Mouse (Mus musculus): ENCODE results near the gene Cldn34c2. TPM values are rescaled to one million over a fixed set of nuclear protein-coding genes. Genes with fewer than 3 reads are reported as not detected.
"Not testable (repeated sequence)": the region's sequence is repeated elsewhere in the genome, so short reads cannot be mapped to it uniquely, and the experiment has no call there.

The Cldn34c2 gene
- polyA plus RNA-seq (2014; fragmentation: Nextera tagmentation; extraction: Ambion mirVana) = not detected in 2 replicates

DNA sequence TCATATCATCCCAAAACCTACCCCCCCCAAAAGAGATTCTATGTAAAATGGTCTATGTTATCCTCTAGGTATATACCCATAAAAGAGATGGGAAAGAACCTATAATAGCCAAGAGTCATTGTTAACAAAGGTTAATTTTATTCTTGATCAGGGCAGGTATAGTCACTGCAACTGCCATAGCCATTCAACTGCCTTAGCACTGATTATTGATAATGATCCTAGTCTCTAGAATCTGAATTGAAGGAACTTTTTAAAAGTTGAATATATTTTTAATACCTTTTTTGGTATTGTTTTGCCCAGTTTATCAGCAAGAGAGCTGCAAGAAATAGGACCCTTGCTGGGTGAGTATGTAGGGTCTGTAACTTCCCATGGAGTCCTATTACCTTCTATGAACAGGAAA lies at the start of gene Cldn34c2:
Gene Cldn34c2 (plus strand): TSS at position 301 of the 400 bp plus-strand sequence.
- not testable (repeated sequence) for ATAC-seq (ENCODE audit: low FRiP score, low TSS enrichment); DNase-seq; H3K9ac ChIP-seq (replicated peaks; ENCODE audit: low read length); H3K4me1 ChIP-seq (ENCODE audit: control insufficient read depth, insufficient read depth, low read length); H3K27ac ChIP-seq (replicated peaks; ENCODE audit: low read depth, low read length); H3K4me3 ChIP-seq (replicated peaks; ENCODE audit: low read depth, low read length); H3K9me3 ChIP-seq (ENCODE audit: control insufficient read depth, low read length); H3K4me2 ChIP-seq (ENCODE audit: low read length); H3K27me3 ChIP-seq (ENCODE audit: control insufficient read depth, insufficient read depth, low read length); H3K36me3 ChIP-seq (ENCODE audit: control insufficient read depth, insufficient read depth, low read length)

DNA sequence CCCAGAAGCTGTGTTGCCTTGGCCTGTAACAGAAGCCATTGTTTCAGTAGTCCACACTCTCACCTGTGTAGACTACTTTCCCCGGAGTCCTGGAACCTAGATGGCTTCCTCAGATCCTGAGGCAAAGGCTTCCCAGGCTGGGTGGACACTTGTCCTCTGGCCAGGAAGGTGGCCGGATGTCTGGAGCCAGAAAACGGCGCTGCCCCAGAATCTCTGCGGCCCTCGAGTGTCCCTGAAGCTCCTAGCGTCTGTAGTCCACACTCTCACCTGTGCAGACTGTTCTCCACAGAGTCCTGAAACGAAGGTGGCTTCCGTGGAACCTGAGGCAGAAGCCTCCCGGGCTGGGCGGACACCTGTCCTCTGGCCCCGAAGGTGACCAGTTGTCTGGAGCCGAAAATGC lies 30.1 kb upstream of the Cldn34c2 start:
- 91% methylated on average over 13 of the region's 13 CpGs for WGBS
- H3K4me1 ChIP-seq (ENCODE audit: control insufficient read depth, insufficient read depth, low read length); H3K36me3 ChIP-seq (ENCODE audit: control insufficient read depth, insufficient read depth, low read length); H3K27me3 ChIP-seq (ENCODE audit: control insufficient read depth, insufficient read depth, low read length); ATAC-seq (ENCODE audit: low FRiP score, low TSS enrichment); H3K4me3 ChIP-seq (replicated peaks; ENCODE audit: low read depth, low read length); H3K9me3 ChIP-seq (ENCODE audit: control insufficient read depth, low read length); DNase-seq; H3K4me2 ChIP-seq (ENCODE audit: low read length); H3K27ac ChIP-seq (replicated peaks; ENCODE audit: low read depth, low read length); H3K9ac ChIP-seq (replicated peaks; ENCODE audit: low read length): not testable (repeated sequence)

DNA sequence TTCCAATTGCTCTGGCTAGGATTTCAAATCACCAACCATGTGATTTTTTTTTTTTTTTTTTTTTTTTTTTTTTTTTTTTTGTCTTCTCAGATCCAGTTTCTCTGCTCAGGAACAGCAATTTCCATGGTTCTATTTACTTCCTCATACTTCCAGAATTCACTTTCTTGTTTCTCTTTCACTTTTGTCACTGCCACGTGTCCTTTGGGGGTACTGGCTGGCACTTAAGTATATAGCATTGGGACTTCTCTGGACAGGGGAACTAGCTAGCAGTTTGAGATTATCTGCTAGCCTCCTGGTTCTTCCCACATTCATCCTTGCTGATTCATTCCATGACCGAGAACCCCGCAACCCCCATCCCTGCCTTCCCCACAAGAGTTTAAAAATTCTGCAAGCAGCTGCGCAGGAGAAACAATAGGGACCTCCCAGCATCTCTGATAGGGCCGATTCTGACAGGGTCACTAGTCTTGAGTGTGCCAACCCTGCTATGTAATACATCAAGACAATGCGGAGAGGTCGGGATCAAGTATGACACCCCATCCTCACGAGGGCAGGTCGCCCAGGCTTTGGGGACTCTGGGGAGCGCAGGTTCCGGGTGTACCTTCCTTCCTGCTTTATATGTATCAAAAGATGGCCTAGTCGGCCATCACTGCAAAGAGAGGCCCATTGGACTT lies 30.8 kb downstream of the Cldn34c2 start:
- ATAC-seq (ENCODE audit: low FRiP score, low TSS enrichment) = peak; percentile 58; the same call in 1 of the 2 replicates

More for the DNA sequence above, 30.8 kb downstream of the Cldn34c2 start:
- not testable (repeated sequence) for H3K9ac ChIP-seq (replicated peaks; ENCODE audit: low read length); H3K36me3 ChIP-seq (ENCODE audit: control insufficient read depth, insufficient read depth, low read length); H3K4me3 ChIP-seq (replicated peaks; ENCODE audit: low read depth, low read length); H3K4me1 ChIP-seq (ENCODE audit: control insufficient read depth, insufficient read depth, low read length); H3K4me2 ChIP-seq (ENCODE audit: low read length); H3K27me3 ChIP-seq (ENCODE audit: control insufficient read depth, insufficient read depth, low read length); H3K9me3 ChIP-seq (ENCODE audit: control insufficient read depth, low read length); DNase-seq; H3K27ac ChIP-seq (replicated peaks; ENCODE audit: low read depth, low read length)
- WGBS = 91% methylated on average over 7 of the region's 12 CpGs

Other genes with a start within 250 kb of the Cldn34c2 start
- not detected in 2 replicates for gene Gm17467, start 123.1 kb downstream of the Cldn34c2 start, polyA plus RNA-seq (2014; fragmentation: Nextera tagmentation; extraction: Ambion mirVana)
- gene Cldn34c3, start 212.0 kb downstream of the Cldn34c2 start, polyA plus RNA-seq (2014; fragmentation: Nextera tagmentation; extraction: Ambion mirVana) = not detected in 2 replicates